In genomic region chr9:40345493-40346231, GRCm38 (mm10) we compare ENCODE assay signal across 8 mouse cellular contexts.
DNase-seq lines count a peak whose midpoint lies in the region; ATAC-seq and TF ChIP-seq lines count a peak whose summit lies in the region.

No protein-coding gene starts in this region.

- H3K36me3 ChIP-seq in heart, embryonic 10.5 days: no peaks in the 10 kb centered on the region
- H3K36me3 ChIP-seq in E14TG2a.4 (ENCODE audit: insufficient read depth, low read length): no peaks in the 10 kb centered on the region
- H3K36me3 ChIP-seq in embryonic facial prominence, embryonic 11.5 days (replicated peaks; ENCODE audit: control insufficient read depth, insufficient read depth, low read depth, low read length): no peaks in the 10 kb centered on the region
- H3K36me3 ChIP-seq in neural tube, embryonic 14.5 days (ENCODE audit: control insufficient read depth, insufficient read depth, low read length): no peaks in the 10 kb centered on the region

- no peaks in the 10 kb centered on the region for H3K27me3 ChIP-seq in heart, embryonic 10.5 days (ENCODE audit: insufficient read depth, poor library complexity, severe bottlenecking)
- no peaks in the 10 kb centered on the region; the same call in 1 of the 2 replicates for H3K27me3 ChIP-seq in E14TG2a.4 (ENCODE audit: insufficient read depth, low read length)
- no peaks in the 10 kb centered on the region for H3K27me3 ChIP-seq in embryonic facial prominence, embryonic 11.5 days (ENCODE audit: control insufficient read depth, insufficient read depth, low read length)
- no peaks in the 10 kb centered on the region for H3K27me3 ChIP-seq in neural tube, embryonic 14.5 days (ENCODE audit: control insufficient read depth, insufficient read depth, low read length)

- WGBS in heart, embryonic 10.5 days: 35% methylated on average over 13 of the region's 13 CpGs
- 26% methylated on average over 12 of the region's 13 CpGs for WGBS in embryonic facial prominence, embryonic 11.5 days
- WGBS in neural tube, embryonic 14.5 days: 26% methylated on average over 13 of the region's 13 CpGs

- H3K9me3 ChIP-seq in heart, embryonic 10.5 days: no peaks in the 10 kb centered on the region
- H3K9me3 ChIP-seq in E14TG2a.4 (ENCODE audit: low read length): no peaks in the 10 kb centered on the region
- no peaks in the 10 kb centered on the region for H3K9me3 ChIP-seq in embryonic facial prominence, embryonic 11.5 days (replicated peaks; ENCODE audit: control insufficient read depth, low read length)
- no peaks in the 10 kb centered on the region for H3K9me3 ChIP-seq in neural tube, embryonic 14.5 days (ENCODE audit: control insufficient read depth, low read length)

- intact Hi-C loops in heart, postnatal 36 days (cut with DNase I): no loop called here

- peak overlapping the region; percentile 37 for H3K9ac ChIP-seq in embryonic facial prominence, embryonic 11.5 days (replicated peaks; ENCODE audit: low read length)
- peak overlapping the region; percentile 59 for H3K9ac ChIP-seq in neural tube, embryonic 14.5 days (replicated peaks; ENCODE audit: low read depth, low read length)

- H3K4me1 ChIP-seq in heart, embryonic 10.5 days: peaks cover 27% of the 10 kb centered on the region
- H3K4me1 ChIP-seq in E14TG2a.4 (replicated peaks; ENCODE audit: low read depth, low read length): peaks cover 35% of the 10 kb centered on the region
- peaks cover 2% of the 10 kb centered on the region; the same call in 1 of the 2 replicates for H3K4me1 ChIP-seq in embryonic facial prominence, embryonic 11.5 days (ENCODE audit: control insufficient read depth, insufficient read depth, low read length)
- H3K4me1 ChIP-seq in neural tube, embryonic 14.5 days (ENCODE audit: control insufficient read depth, insufficient read depth, low read length): peaks cover 14% of the 10 kb centered on the region

- H3K4me2 ChIP-seq in embryonic facial prominence, embryonic 11.5 days (ENCODE audit: low read depth, low read length): peak overlapping the region; percentile 50
- H3K4me2 ChIP-seq in neural tube, embryonic 14.5 days (ENCODE audit: low read depth, low read length): peak overlapping the region; percentile 61

- H3K4me3 ChIP-seq in heart, embryonic 10.5 days: peak overlapping the region; percentile 46
- H3K4me3 ChIP-seq in E14TG2a.4 (replicated peaks; ENCODE audit: low read length): peak overlapping the region; percentile 45
- H3K4me3 ChIP-seq in embryonic facial prominence, embryonic 11.5 days (ENCODE audit: low read depth, low read length): peak overlapping the region; percentile 14
- peak overlapping the region; percentile 31 for H3K4me3 ChIP-seq in neural tube, embryonic 14.5 days (ENCODE audit: low read depth, low read length)

- no peak for DNase-seq in heart, embryonic 10.5 days (ENCODE audit: low spot score)
- DNase-seq in heart, postnatal 36 days: no peak
- DNase-seq in embryonic facial prominence, embryonic 11.5 days (ENCODE audit: low spot score): peak; percentile 46
- DNase-seq in layer of hippocampus, postnatal 10 days (ENCODE audit: low spot score in 2 of 2): peak; percentile 57 to 64
- no peak for DNase-seq in thymus, postnatal 36 days
- DNase-seq in gastrocnemius, adult 8-10 months (ENCODE audit: low spot score in 2 of 2): no peak

- TF ChIP-seq CTCF in E14TG2a.4 (conservative IDR thresholded peaks at IDR 0.05; ENCODE audit: low read length): no peak

- peak; percentile 71; the same call in 1 of the 2 replicates for ATAC-seq in embryonic facial prominence, embryonic 11.5 days (replicated peaks; ENCODE audit: insufficient number of reproducible peaks, low FRiP score, low TSS enrichment, low read depth)
- ATAC-seq in neural tube, embryonic 14.5 days (ENCODE audit: low read depth): peak; percentile 79

- H3K27ac ChIP-seq in heart, embryonic 10.5 days: 0 out of 2 replicates have a peak overlapping the region, but pooled peaks have one; percentile 14
- no peak overlapping the region for H3K27ac ChIP-seq in embryonic facial prominence, embryonic 11.5 days (replicated peaks; ENCODE audit: low read depth, low read length)
- peak overlapping the region; percentile 83 for H3K27ac ChIP-seq in neural tube, embryonic 14.5 days (ENCODE audit: low read depth, low read length)

Comparison
In these comparisons a context has a peak if more than half of its experiments do, and no peak if none do; other contexts are left out.
1. DNase-seq: peak in embryonic facial prominence, embryonic 11.5 days (single experiment) and layer of hippocampus, postnatal 10 days (2 of 2); none in heart, embryonic 10.5 days (single experiment), heart, postnatal 36 days (0 of 2), thymus, postnatal 36 days (0 of 2) and gastrocnemius, adult 8-10 months (0 of 2).
2. Peak in every context shown above with its lines, with median percentiles within 50 percentile points of each other: H3K4me3 ChIP-seq.